Mouse (Mus musculus): ENCODE data around the gene Gpr135.

- no peak for TF ChIP-seq GATA1 (IDR thresholded peaks at IDR 0.05; ENCODE audit: borderline replicate concordance, low read length)
- TF ChIP-seq FLI1 (IDR thresholded peaks at IDR 0.05; ENCODE audit: low read length) = no peak
Measured at GRCm38 (mm10) chr12:72036097-72036661, 34.7 kb downstream of the Gpr135 start.
